9 mouse cellular contexts compared by ENCODE assay signal in genomic region chr2:181043437-181043836, GRCm38 (mm10). TPM values are rescaled to one million over a fixed set of nuclear protein-coding genes. Genes with fewer than 3 reads are reported as not detected.
DNase-seq lines count a peak whose midpoint lies in the region; ATAC-seq and TF ChIP-seq lines count a peak whose summit lies in the region.
"Had no signal": no experiment of that assay in that cellular context is flagged by ENCODE, and none has a peak within 500 bp of the region (broad histone marks: within the 10 kb centered on the region; RNA-seq: fewer than 3 reads in every experiment).

Gene Chrna4, minus strand, starts transcription at chr2:181043546.

- H3K4me1 ChIP-seq in cerebellum, adult 2 months (ENCODE audit: control insufficient read depth, insufficient read depth, low read length): peaks cover 11% of the 10 kb centered on the region
- H3K4me1 ChIP-seq in kidney, embryonic 15.5 days: peaks cover 41% of the 10 kb centered on the region
- peaks cover 44% of the 10 kb centered on the region for H3K4me1 ChIP-seq in midbrain, embryonic 12.5 days

- no peak for TF ChIP-seq CTCF in cerebellum, adult 2 months (IDR thresholded peaks at IDR 0.05; ENCODE audit: borderline replicate concordance, insufficient read depth, low read depth, low read length)

- no peak within 1 kb of the TSS for H3K4me2 ChIP-seq in kidney, embryonic 15.5 days
- H3K4me2 ChIP-seq in midbrain, embryonic 12.5 days (replicated peaks): 0 out of 2 replicates have a peak within 1 kb of the TSS, but pooled peaks have one; percentile 9

- H3K27ac ChIP-seq in cerebellum, adult 2 months (ENCODE audit: insufficient read depth, low read length): no peak within 1 kb of the TSS
- peak within 1 kb of the TSS; percentile 45; the same call in 1 of the 2 replicates for H3K27ac ChIP-seq in kidney, embryonic 15.5 days
- H3K27ac ChIP-seq in midbrain, embryonic 12.5 days (replicated peaks): peak within 1 kb of the TSS; percentile 80

- H3K9me3 ChIP-seq in kidney, embryonic 15.5 days (replicated peaks): no peaks in the 10 kb centered on the region
- H3K9me3 ChIP-seq in midbrain, embryonic 12.5 days: no peaks in the 10 kb centered on the region

- no peak within 1 kb of the TSS for H3K4me3 ChIP-seq in cerebellum, adult 2 months (replicated peaks; ENCODE audit: insufficient read depth, low read depth, low read length)
- no peak within 1 kb of the TSS for H3K4me3 ChIP-seq in kidney, embryonic 15.5 days (replicated peaks)
- no peak within 1 kb of the TSS for H3K4me3 ChIP-seq in midbrain, embryonic 12.5 days

- no peak for TF ChIP-seq POLR2A in cerebellum, adult 2 months (IDR thresholded peaks at IDR 0.05; ENCODE audit: borderline replicate concordance, insufficient read depth, low read length)

- no peaks in the 10 kb centered on the region for H3K36me3 ChIP-seq in kidney, embryonic 15.5 days
- H3K36me3 ChIP-seq in midbrain, embryonic 12.5 days: no peaks in the 10 kb centered on the region

- H3K9ac ChIP-seq in kidney, embryonic 15.5 days: no peak within 1 kb of the TSS
- no peak within 1 kb of the TSS for H3K9ac ChIP-seq in midbrain, embryonic 12.5 days (replicated peaks)

- no peak for DNase-seq in cerebellum, adult 2 months
- peak; percentile 9 for DNase-seq in lung, postnatal 14 days
- no peak for DNase-seq in lung, adult 18-20 months
- DNase-seq in thymus, postnatal 25 days: no peak

- H3K27me3 ChIP-seq in cerebellum, adult 2 months (ENCODE audit: control insufficient read depth, insufficient read depth, low read length): no peaks in the 10 kb centered on the region
- H3K27me3 ChIP-seq in kidney, embryonic 15.5 days: peaks cover 41% of the 10 kb centered on the region
- peaks cover 25% of the 10 kb centered on the region for H3K27me3 ChIP-seq in midbrain, embryonic 12.5 days

- no peak for ATAC-seq in cerebellum, adult (ENCODE audit: insufficient number of reproducible peaks, low FRiP score, low TSS enrichment)
- no peak for ATAC-seq in kidney, embryonic 15.5 days (replicated peaks; ENCODE audit: low FRiP score)
- no peak for ATAC-seq in midbrain, embryonic 12.5 days (ENCODE audit: low FRiP score, low read depth)
- ATAC-seq in erythroid progenitor cell, adult 5-6 weeks (replicated peaks; ENCODE audit: low FRiP score, poor library complexity, severe bottlenecking): no peak

- WGBS in cerebellum, adult 2 months: 33% methylated on average over 3 of the region's 3 CpGs
- 46% methylated on average over 3 of the region's 3 CpGs for WGBS in kidney, embryonic 15.5 days
- 53% methylated on average over 3 of the region's 3 CpGs for WGBS in midbrain, embryonic 12.5 days

RNA-seq across cellular contexts. Expression of gene Chrna4, which starts in this region (rescaled TPM):
- 10.1 and 14.4 TPM in 2 replicates for polyA plus RNA-seq in cerebellum, adult 2 months (2012; rRNA removed)
- 4.1 and 5.0 TPM in 2 replicates for polyA plus RNA-seq in kidney, embryonic 15.5 days (2015; fragmentation: Nextera tagmentation; extraction: Ambion mirVana)
- 43.2 and 44.3 TPM in 2 replicates for polyA plus RNA-seq in midbrain, embryonic 12.5 days (2016; fragmentation: Nextera tagmentation; extraction: Ambion mirVana)
- not detected in 2 replicates for total RNA-seq in erythroid progenitor cell, adult 5-6 weeks (2015; ENCODE audit: low replicate concordance)
- total RNA-seq in erythroid progenitor cell, adult 5-6 weeks (2017; ENCODE audit: low replicate concordance): not detected in 2 replicates
- total RNA-seq: hematopoietic stem cell, adult 5-6 weeks had no signal
